Mouse (Mus musculus) limb, embryonic 15.5 days (tissue): ENCODE measurements at regions not wholly inside any gene's neighbourhood (a gene's known extent, or its start where the extent isn't known, plus 50 kb on each side); places are given as distances from the start of the nearest gene placed in this dataset.

Experiments
- ATAC-seq: fragments of 200-750 bp; cut with Nextera tagmentation; 2 replicates; pipeline ENCODE4 v1.8.0; 2017; ENCODE audit warnings: low read depth, moderate TSS enrichment; ENCODE audit not compliant: insufficient number of reproducible peaks, low FRiP score, low TSS enrichment
- H3K27ac ChIP-seq: fragments of 300-500 bp; sonication (generic); 2 replicates; pipeline ENCODE4 v1.5.1; 2015; ENCODE audit warnings: moderate library complexity, mild to moderate bottlenecking, inconsistent platforms
- H3K27me3 ChIP-seq: fragments of 300-500 bp; sonication (generic); 2 replicates; pipeline ENCODE4 v1.6.1; 2015; ENCODE audit warnings: inconsistent platforms
- H3K36me3 ChIP-seq: fragments of 300-500 bp; sonication (generic); 2 replicates; pipeline ENCODE4 v1.6.1; 2015; ENCODE audit warnings: inconsistent platforms
- H3K4me1 ChIP-seq: fragments of 300-500 bp; sonication (generic); 2 replicates; pipeline ENCODE4 v1.6.1; 2015; ENCODE audit warnings: inconsistent platforms
- H3K4me2 ChIP-seq: fragments of 300-500 bp; sonication (generic); 2 replicates; pipeline ENCODE4 v1.6.1; 2015; ENCODE audit warnings: mild to moderate bottlenecking, inconsistent platforms
- H3K4me3 ChIP-seq: fragments of 300-500 bp; sonication (generic); 2 replicates; pipeline ENCODE4 v1.5.1; 2015; ENCODE audit warnings: mild to moderate bottlenecking, inconsistent platforms
- H3K9ac ChIP-seq: fragments of 300-500 bp; sonication (generic); 2 replicates; pipeline ENCODE4 v1.6.1; 2015; ENCODE audit warnings: inconsistent platforms
- H3K9me3 ChIP-seq: fragments of 300-500 bp; sonication (generic); 2 replicates; pipeline ENCODE4 v1.6.1; 2016; ENCODE audit warnings: inconsistent platforms
- whole genome bisulfite sequencing: fragments of 180-500 bp; shearing (Covaris S2); methylation state at CpG from one replicate; pipeline ENCODE4 v1.1.7; 2015; 5-methylcytosine and 5-hydroxymethylcytosine counted together

DNA sequence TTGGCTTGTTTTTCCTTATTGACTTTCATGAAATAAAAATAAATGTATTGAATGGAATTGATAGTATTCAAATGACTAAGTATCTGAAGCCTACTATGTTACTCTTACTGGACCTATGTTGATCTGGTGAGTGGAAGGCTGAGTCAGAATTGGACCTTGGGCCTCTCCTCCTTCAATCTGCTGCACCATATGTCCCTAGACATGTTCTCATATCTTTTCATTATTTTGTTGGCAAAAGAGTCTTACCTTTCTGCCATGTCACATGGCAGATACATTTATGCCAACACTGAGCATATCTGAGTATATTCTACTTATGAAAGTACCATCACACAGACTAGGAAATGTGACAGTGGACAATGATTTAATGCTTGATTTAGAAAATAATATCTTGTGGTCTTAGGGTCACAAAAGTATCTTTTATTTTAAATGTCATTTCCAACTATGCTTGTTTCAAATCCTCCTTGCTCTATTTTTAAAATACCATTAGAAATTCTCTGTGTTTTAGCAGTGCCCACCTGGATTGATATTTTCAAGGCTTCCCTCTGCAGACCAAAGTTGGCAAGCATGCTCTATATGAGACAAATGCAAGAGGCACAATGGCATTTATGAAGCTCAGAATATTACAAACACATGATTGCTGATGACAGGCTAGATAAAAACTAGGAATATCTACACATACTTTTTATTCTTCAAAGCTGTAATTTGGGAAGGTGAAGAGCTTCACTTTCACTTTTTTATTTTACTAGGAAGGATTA lies 825.7 kb downstream of the Rfpl4b start:
- H3K4me2 ChIP-seq, result no peak overlapping the region
- no peaks in the 10 kb centered on the region for H3K27me3 ChIP-seq
- H3K4me1 ChIP-seq, result no peaks in the 10 kb centered on the region
- H3K27ac ChIP-seq, result no peak overlapping the region
- no peaks in the 10 kb centered on the region for H3K36me3 ChIP-seq
- ATAC-seq, result no peak
- H3K9ac ChIP-seq, result no peak overlapping the region
- no peak overlapping the region for H3K4me3 ChIP-seq
- H3K9me3 ChIP-seq, result no peaks in the 10 kb centered on the region

- no peaks in the 10 kb centered on the region for H3K27me3 ChIP-seq
- no peak overlapping the region for H3K27ac ChIP-seq
- H3K9me3 ChIP-seq, result no peaks in the 10 kb centered on the region
- 60% methylated on average over 11 of the region's 11 CpGs for WGBS
- no peaks in the 10 kb centered on the region for H3K36me3 ChIP-seq
- H3K4me2 ChIP-seq, result no peak overlapping the region
- H3K9ac ChIP-seq, result no peak overlapping the region
- no peaks in the 10 kb centered on the region for H3K4me1 ChIP-seq
- no peak overlapping the region for H3K4me3 ChIP-seq
- no peak for ATAC-seq
Measured at GRCm38 (mm10) chr10:37988297-37989263, 833.0 kb downstream of the Rfpl4b start.

DNA sequence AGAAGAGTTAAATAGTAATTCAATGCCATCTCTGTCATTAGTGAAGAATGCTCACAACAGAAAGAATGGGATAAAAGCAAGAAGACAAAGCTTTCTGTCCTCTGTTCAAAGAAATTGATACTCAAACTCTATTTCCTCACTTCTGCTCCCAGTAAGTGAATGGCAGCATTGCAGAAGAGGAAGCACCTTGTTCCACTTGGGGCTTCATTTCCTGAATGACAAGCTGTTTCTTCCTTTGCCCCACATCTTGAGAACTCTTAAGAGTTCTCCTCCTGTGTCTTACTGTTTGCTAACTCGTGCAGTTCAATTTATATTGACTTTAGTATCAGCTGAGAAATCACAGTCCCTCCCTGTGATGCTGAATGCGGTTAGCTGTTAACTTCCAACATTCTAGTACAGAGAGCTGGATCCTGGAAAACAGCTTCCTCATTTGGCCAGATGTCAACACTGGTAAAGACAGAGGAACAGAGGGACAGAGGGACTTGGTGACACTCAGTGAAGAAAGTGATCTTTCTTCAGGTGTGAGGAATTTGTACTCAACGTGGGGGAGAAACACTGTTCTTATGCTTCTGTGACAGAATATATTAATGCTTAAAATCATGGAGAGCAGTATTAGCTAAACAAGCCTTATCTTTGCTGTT lies 840.3 kb upstream of the Marcks start:
- 56% methylated on average over 3 of the region's 3 CpGs for WGBS
- no peaks in the 10 kb centered on the region for H3K36me3 ChIP-seq
- no peak overlapping the region for H3K27ac ChIP-seq
- H3K9ac ChIP-seq, result no peak overlapping the region
- H3K4me1 ChIP-seq, result no peaks in the 10 kb centered on the region
- H3K4me3 ChIP-seq, result no peak overlapping the region
- H3K27me3 ChIP-seq, result no peaks in the 10 kb centered on the region
- no peak for ATAC-seq
- H3K9me3 ChIP-seq, result no peaks in the 10 kb centered on the region
- no peak overlapping the region for H3K4me2 ChIP-seq

GRCm38 (mm10) chr10:37960051-37960450 lies 821.3 kb upstream of the Marcks start:
- no peak overlapping the region for H3K4me2 ChIP-seq
- ATAC-seq, result no peak
- no peaks in the 10 kb centered on the region for H3K27me3 ChIP-seq
- no peak overlapping the region for H3K9ac ChIP-seq
- no peaks in the 10 kb centered on the region for H3K9me3 ChIP-seq
- H3K4me3 ChIP-seq, result no peak overlapping the region
- no peaks in the 10 kb centered on the region for H3K36me3 ChIP-seq
- no peaks in the 10 kb centered on the region for H3K4me1 ChIP-seq
- no peak overlapping the region for H3K27ac ChIP-seq

GRCm38 (mm10) chr10:37914780-37915179 lies 776.1 kb upstream of the Marcks start:
- H3K27me3 ChIP-seq, result no peaks in the 10 kb centered on the region
- no peak for ATAC-seq
- no peak overlapping the region for H3K4me2 ChIP-seq
- H3K4me3 ChIP-seq, result no peak overlapping the region
- H3K9me3 ChIP-seq, result no peaks in the 10 kb centered on the region
- H3K36me3 ChIP-seq, result no peaks in the 10 kb centered on the region
- WGBS, result 64% methylated on average over 2 of the region's 2 CpGs
- H3K9ac ChIP-seq, result no peak overlapping the region
- H3K4me1 ChIP-seq, result no peaks in the 10 kb centered on the region
- H3K27ac ChIP-seq, result no peak overlapping the region

GRCm38 (mm10) chr10:37911669-37912068 lies 772.9 kb upstream of the Marcks start:
- H3K27ac ChIP-seq, result no peak overlapping the region
- no peaks in the 10 kb centered on the region for H3K4me1 ChIP-seq
- H3K4me2 ChIP-seq, result no peak overlapping the region
- no peaks in the 10 kb centered on the region for H3K27me3 ChIP-seq
- H3K9me3 ChIP-seq, result no peaks in the 10 kb centered on the region
- H3K9ac ChIP-seq, result no peak overlapping the region
- ATAC-seq, result no peak
- H3K36me3 ChIP-seq, result no peaks in the 10 kb centered on the region
- H3K4me3 ChIP-seq, result no peak overlapping the region

GRCm38 (mm10) chr10:37908276-37908675 lies 769.6 kb upstream of the Marcks start:
- Histone ChIP-seq H3K27ac (no peak overlapping the region), H3K36me3 (no peaks in the 10 kb centered on the region), H3K4me3 (no peak overlapping the region), H3K4me2 (no peak overlapping the region), H3K9me3 (no peaks in the 10 kb centered on the region), H3K27me3 (no peaks in the 10 kb centered on the region), H3K4me1 (no peaks in the 10 kb centered on the region), H3K9ac (no peak overlapping the region)
- ATAC-seq, result no peak
- WGBS, result 50% methylated on average over 2 of the region's 2 CpGs

GRCm38 (mm10) chr10:37907731-37908130 lies 769.0 kb upstream of the Marcks start:
- no peak overlapping the region for H3K9ac ChIP-seq
- ATAC-seq, result no peak

GRCm38 (mm10) chr10:37887961-37888360 lies 749.2 kb upstream of the Marcks start:
- H3K27ac ChIP-seq, result no peak overlapping the region
- no peaks in the 10 kb centered on the region for H3K4me1 ChIP-seq
- WGBS, result 24% methylated on average over 1 of the region's 1 CpGs
- H3K9me3 ChIP-seq, result no peaks in the 10 kb centered on the region
- no peak overlapping the region for H3K4me2 ChIP-seq
- no peak overlapping the region for H3K9ac ChIP-seq
- no peak for ATAC-seq
- no peaks in the 10 kb centered on the region for H3K36me3 ChIP-seq
- H3K4me3 ChIP-seq, result no peak overlapping the region
- no peaks in the 10 kb centered on the region for H3K27me3 ChIP-seq

More at GRCm38 (mm10) chr10:37907731-37908130, 769.0 kb upstream of the Marcks start:
- Histone ChIP-seq H3K27me3 (no peaks in the 10 kb centered on the region), H3K4me3 (no peak overlapping the region), H3K9me3 (no peaks in the 10 kb centered on the region), H3K4me1 (no peaks in the 10 kb centered on the region), H3K36me3 (no peaks in the 10 kb centered on the region), H3K27ac (no peak overlapping the region), H3K4me2 (no peak overlapping the region)
- 35% methylated on average over 1 of the region's 1 CpGs for WGBS

DNA sequence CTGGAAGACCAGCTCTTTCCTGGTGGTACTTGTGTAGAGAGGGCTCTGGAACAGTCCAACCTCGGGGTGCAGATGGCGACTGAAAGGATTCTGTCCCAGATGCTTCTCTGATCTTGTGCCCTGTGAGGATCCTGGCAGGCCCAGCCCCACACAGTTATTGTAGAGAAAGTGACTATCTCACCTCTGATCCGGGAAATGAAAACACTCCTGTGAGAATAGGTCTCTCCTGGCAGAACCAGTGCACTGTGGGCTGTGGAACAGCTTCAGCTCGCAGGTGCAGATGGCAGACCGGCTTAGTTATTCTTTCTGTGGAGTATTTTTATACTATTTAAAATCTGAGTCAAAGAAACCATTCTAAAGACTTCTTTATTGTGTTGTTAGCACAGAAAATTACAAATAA lies 742.1 kb upstream of the Marcks start:
- 78% methylated on average over 5 of the region's 5 CpGs for WGBS
- H3K36me3 ChIP-seq, result no peaks in the 10 kb centered on the region
- no peaks in the 10 kb centered on the region for H3K27me3 ChIP-seq
- H3K4me3 ChIP-seq, result no peak overlapping the region
- H3K4me1 ChIP-seq, result no peaks in the 10 kb centered on the region
- no peak for ATAC-seq
- H3K27ac ChIP-seq, result no peak overlapping the region
- no peak overlapping the region for H3K4me2 ChIP-seq
- no peak overlapping the region for H3K9ac ChIP-seq
- H3K9me3 ChIP-seq, result no peaks in the 10 kb centered on the region

GRCm38 (mm10) chr10:37873925-37874324 lies 735.2 kb upstream of the Marcks start:
- Histone ChIP-seq H3K9me3 (no peaks in the 10 kb centered on the region), H3K27ac (no peak overlapping the region), H3K27me3 (no peaks in the 10 kb centered on the region), H3K36me3 (no peaks in the 10 kb centered on the region), H3K4me3 (no peak overlapping the region), H3K4me1 (no peaks in the 10 kb centered on the region), H3K9ac (no peak overlapping the region), H3K4me2 (no peak overlapping the region)
- ATAC-seq, result no peak
- WGBS, result 80% methylated on average over 2 of the region's 2 CpGs

DNA sequence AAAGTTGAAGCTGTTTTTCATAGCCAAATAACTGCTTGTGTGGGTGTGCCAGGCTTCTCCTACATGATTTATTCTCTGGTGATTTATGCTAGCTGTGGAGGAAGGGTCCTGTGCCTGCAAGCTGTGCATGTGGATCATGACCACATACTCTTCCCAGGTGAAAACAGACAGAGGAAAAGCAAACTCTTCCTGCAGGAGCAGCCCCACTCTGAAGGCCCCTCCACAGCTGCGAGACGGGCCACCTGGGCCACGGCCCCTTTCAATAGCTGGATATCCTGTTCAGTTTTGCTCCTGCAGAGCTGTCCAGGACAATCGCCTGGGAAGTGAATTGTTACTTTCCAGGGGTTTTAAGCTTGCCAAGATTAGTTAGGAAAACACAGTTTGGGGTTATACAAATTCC lies 722.3 kb upstream of the Marcks start:
- H3K4me3 ChIP-seq, result no peak overlapping the region
- H3K4me2 ChIP-seq, result no peak overlapping the region
- no peaks in the 10 kb centered on the region for H3K36me3 ChIP-seq
- peaks cover 6% of the 10 kb centered on the region for H3K4me1 ChIP-seq
- no peaks in the 10 kb centered on the region for H3K27me3 ChIP-seq
- no peaks in the 10 kb centered on the region for H3K9me3 ChIP-seq
- H3K27ac ChIP-seq, result peak overlapping the region; percentile 22; the same call in 1 of the 2 replicates
- ATAC-seq, result peak; percentile 69
- H3K9ac ChIP-seq, result no peak overlapping the region
- 18% methylated on average over 4 of the region's 4 CpGs for WGBS
